Mouse (Mus musculus) G1E (cell line): Measurements from ENCODE around the gene Nlgn3. TPM values are rescaled to one million over a fixed set of nuclear protein-coding genes. Genes with fewer than 3 reads are reported as not detected.

Source experiments
- ATAC-seq: 2 replicates; pipeline ENCODE4 v1.8.0; 2016; ENCODE audit warnings: mild to moderate bottlenecking; ENCODE audit not compliant: insufficient number of reproducible peaks, poor library complexity, low FRiP score, severe bottlenecking; ENCODE audit errors: extremely low read depth
- DNase-seq: peaks from one replicate; pipeline ENCODE4 v3.0.0; 2012; ENCODE audit warnings: low spot score
- H3K27me3 ChIP-seq: 2 replicates; pipeline ENCODE4 v1.6.1; 2012; ENCODE audit warnings: mild to moderate bottlenecking, low read length, inconsistent platforms; ENCODE audit not compliant: insufficient read depth
- H3K36me3 ChIP-seq: replicated peaks from 2 replicates; pipeline ENCODE3; 2012; ENCODE audit warnings: mild to moderate bottlenecking, inconsistent platforms
- H3K4me1 ChIP-seq: 2 replicates; pipeline ENCODE4 v1.6.1; 2012; ENCODE audit warnings: low read depth, low read length, inconsistent platforms, mixed read lengths; ENCODE audit not compliant: insufficient read depth
- H3K4me3 ChIP-seq: 2 replicates; pipeline ENCODE4 v1.5.1; 2012; ENCODE audit warnings: low read depth, mild to moderate bottlenecking, inconsistent platforms, low read length, moderate library complexity, mixed read lengths
- H3K9me3 ChIP-seq: replicated peaks from 2 replicates; pipeline ENCODE4 v1.6.1; 2012; ENCODE audit warnings: inconsistent platforms
- CTCF ChIP-seq: IDR thresholded peaks from 2 replicates; pipeline ENCODE4 v1.5.1; 2012; ENCODE audit warnings: low read depth, low read length, inconsistent platforms, mixed read lengths
- GATA1 ChIP-seq: IDR thresholded peaks from 2 replicates; pipeline ENCODE4 v1.6.1; 2012; ENCODE audit warnings: borderline replicate concordance, low read length, inconsistent platforms, mixed read lengths
- GATA2 ChIP-seq: IDR thresholded peaks from 2 replicates; pipeline ENCODE4 v1.6.1; 2012; ENCODE audit warnings: low read depth, low read length, inconsistent platforms, borderline replicate concordance
- POLR2AphosphoS5 ChIP-seq: IDR thresholded peaks from 2 replicates; pipeline ENCODE4 v1.6.1; 2012; ENCODE audit warnings: low read depth, low read length, inconsistent platforms; ENCODE audit not compliant: insufficient replicate concordance
- TAL1 ChIP-seq: conservative IDR thresholded peaks from 2 replicates; pipeline ENCODE4 v1.6.1; 2012; ENCODE audit warnings: low read depth, low read length, inconsistent platforms, mixed read lengths
- polyA plus RNA-seq: library from polyadenylated mRNA; stranded (reverse); fragments of >175 nt; gene quantifications from 2 replicates; pipeline ENCODE4 v1.2.3, GENCODE M21; 2012
- total RNA-seq, 2 experiments: library from RNA; stranded (forward) in 1 of 2; stranded (reverse) in 1 of 2; fragments of 200-1000 nt in 1 of 2; fragments of >200 nt in 1 of 2; fragmentation: Nextera tagmentation in 1 of 2; gene quantifications; 2 replicates each; pipeline ENCODE4 v1.2.3; 2014 to 2017

Gene Nlgn3
- total and polyA plus RNA-seq, 3 experiments: 0.05 TPM; not detected in 1

DNA sequence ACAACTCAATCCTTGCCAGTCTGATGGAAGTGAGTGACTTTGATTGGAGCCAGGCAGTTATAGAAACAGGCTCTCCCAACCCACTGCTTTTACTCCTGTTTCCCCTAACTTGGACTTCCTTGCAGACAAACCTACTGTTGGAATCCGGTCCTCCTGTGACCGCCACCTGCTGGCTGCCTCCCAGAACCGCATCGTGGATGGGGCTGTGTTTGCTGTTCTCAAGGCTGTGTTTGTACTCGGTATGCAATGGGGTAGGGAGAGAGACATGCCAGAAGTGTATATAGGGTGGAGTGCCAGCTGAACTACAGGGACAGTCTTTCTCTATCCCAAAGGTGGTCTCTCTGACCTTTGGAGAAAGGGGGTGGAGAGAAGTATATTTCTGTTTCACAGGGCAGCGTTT lies 13.4 kb upstream of the Nlgn3 start:
- no peak overlapping the region for H3K4me3 ChIP-seq
- H3K36me3 ChIP-seq: peaks cover 93% of the 10 kb centered on the region
- DNase-seq (no peak), ATAC-seq (no peak)
- TF ChIP-seq GATA1: no peak
- TF ChIP-seq CTCF: peak; percentile 49
- TF ChIP-seq POLR2AphosphoS5: no peak
- TF ChIP-seq TAL1: no peak
- peaks cover 48% of the 10 kb centered on the region for H3K4me1 ChIP-seq
- no peaks in the 10 kb centered on the region for H3K27me3 ChIP-seq
- no peaks in the 10 kb centered on the region for H3K9me3 ChIP-seq

DNA sequence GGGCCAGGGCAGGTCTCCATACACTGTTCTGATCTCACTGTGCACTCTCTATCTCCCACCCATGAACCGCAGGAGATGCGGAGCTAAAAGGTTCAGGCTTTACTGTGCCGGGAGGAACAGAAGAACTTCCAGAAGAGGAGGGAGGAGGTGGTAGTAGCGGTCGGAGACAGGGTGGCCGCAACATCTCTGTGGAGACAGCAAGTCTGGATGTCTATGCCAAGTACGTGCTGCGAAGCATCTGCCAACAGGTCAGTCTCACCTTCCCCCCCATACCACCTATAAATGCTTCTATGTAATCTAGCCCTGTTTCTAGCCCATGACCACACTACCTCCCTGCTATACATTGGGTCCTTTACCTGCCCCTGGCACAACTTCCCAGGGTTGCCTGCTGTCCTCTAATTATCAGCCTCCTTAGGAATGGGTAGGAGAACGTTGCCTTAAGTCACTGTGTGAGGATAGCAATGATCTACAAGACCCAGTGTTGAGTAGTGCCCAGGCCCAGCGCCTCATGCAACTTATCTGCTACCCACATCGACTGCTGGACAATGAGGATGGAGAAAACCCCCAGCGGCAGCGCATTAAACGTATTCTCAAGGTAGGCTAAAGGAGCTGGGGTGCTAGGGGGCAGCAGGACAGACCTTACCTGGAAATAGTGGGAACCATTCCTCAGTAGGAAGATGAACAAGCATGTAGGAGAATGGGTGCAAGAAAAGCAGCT lies 12.9 kb upstream of the Nlgn3 start:
- no peak for ATAC-seq
- Histone ChIP-seq H3K4me3 (no peak overlapping the region), H3K36me3 (peaks cover 93% of the 10 kb centered on the region), H3K9me3 (no peaks in the 10 kb centered on the region), H3K4me1 (peaks cover 48% of the 10 kb centered on the region), H3K27me3 (no peaks in the 10 kb centered on the region)
- TF ChIP-seq TAL1 (no peak), CTCF (no peak), GATA1 (no peak), GATA2 (no peak), POLR2AphosphoS5 (no peak)
- no peak for DNase-seq

GRCm38 (mm10) chrX:101287543-101287942 lies 11.4 kb upstream of the Nlgn3 start:
- no peaks in the 10 kb centered on the region for H3K9me3 ChIP-seq
- H3K27me3 ChIP-seq: no peaks in the 10 kb centered on the region
- H3K4me3 ChIP-seq: no peak overlapping the region; the same call in 1 of the 2 replicates
- peaks cover 93% of the 10 kb centered on the region for H3K36me3 ChIP-seq
- peak; percentile 92 for ATAC-seq
- peaks cover 48% of the 10 kb centered on the region for H3K4me1 ChIP-seq
- TF ChIP-seq CTCF (no peak), TAL1 (peak; percentile 96)
- peak; percentile 73 for DNase-seq

GRCm38 (mm10) chrX:101288432-101288831 lies 10.5 kb upstream of the Nlgn3 start:
- TF ChIP-seq GATA1 (no peak), GATA2 (no peak), CTCF (no peak), POLR2AphosphoS5 (no peak), TAL1 (no peak)
- peaks cover 48% of the 10 kb centered on the region for H3K4me1 ChIP-seq
- no peaks in the 10 kb centered on the region for H3K9me3 ChIP-seq
- ATAC-seq: no peak
- H3K27me3 ChIP-seq: no peaks in the 10 kb centered on the region
- H3K4me3 ChIP-seq: no peak overlapping the region
- H3K36me3 ChIP-seq: peaks cover 93% of the 10 kb centered on the region
- no peak for DNase-seq

GRCm38 (mm10) chrX:101289037-101289436 lies 9.9 kb upstream of the Nlgn3 start:
- no peak for TF ChIP-seq TAL1
- no peak for TF ChIP-seq CTCF
- no peak for TF ChIP-seq POLR2AphosphoS5
- peaks cover 48% of the 10 kb centered on the region for H3K4me1 ChIP-seq
- ATAC-seq (no peak), DNase-seq (no peak)
- no peak overlapping the region for H3K4me3 ChIP-seq
- H3K9me3 ChIP-seq: no peaks in the 10 kb centered on the region
- H3K36me3 ChIP-seq: peaks cover 93% of the 10 kb centered on the region
- no peaks in the 10 kb centered on the region for H3K27me3 ChIP-seq

DNA sequence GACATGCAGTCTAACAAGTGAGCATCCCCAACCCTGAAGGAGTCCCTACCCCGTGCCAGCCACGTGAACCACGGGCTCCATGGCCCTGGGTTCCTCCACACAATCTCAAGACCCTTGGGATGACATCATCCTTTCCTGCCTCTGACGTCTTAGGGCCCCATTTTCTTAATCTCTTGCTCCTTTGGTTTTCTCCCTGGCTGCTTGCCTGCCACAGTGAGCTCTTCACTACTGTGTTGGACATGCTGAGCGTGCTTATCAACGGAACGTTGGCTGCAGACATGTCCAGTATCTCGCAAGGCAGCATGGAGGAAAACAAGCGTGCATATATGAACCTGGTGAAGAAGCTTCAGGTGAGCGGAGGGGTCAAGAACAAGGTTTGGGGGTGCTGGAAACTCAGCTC lies 8.9 kb upstream of the Nlgn3 start:
- H3K27me3 ChIP-seq: no peaks in the 10 kb centered on the region
- ATAC-seq: no peak
- peaks cover 93% of the 10 kb centered on the region for H3K36me3 ChIP-seq
- no peak for DNase-seq
- H3K9me3 ChIP-seq: no peaks in the 10 kb centered on the region
- peaks cover 48% of the 10 kb centered on the region for H3K4me1 ChIP-seq
- no peak overlapping the region for H3K4me3 ChIP-seq
- TF ChIP-seq CTCF (no peak), GATA1 (no peak), TAL1 (no peak), POLR2AphosphoS5 (no peak), GATA2 (no peak)
